Mouse (Mus musculus): ENCODE data around the gene Rfx3.

DNA sequence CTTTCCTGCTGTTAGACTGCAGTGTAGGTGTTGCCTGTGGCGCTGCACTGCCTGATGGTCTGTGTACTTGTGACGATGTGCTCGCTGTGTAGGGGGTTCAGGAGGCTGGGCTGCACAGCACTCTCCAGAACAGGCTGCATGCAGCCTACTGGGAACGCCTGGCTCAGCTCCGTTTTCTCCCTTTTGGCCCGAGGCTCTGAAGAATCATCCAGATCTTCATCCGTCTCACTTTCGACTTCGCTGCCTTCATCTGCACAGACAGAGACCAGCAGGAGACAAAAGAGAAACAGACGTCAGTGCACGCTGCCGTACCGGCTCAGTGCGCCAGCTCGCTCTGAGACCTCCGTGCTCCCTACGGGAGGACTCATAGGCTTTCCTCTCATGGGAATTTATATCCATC is 242.5 kb downstream of the Rfx3 start:
- TF ChIP-seq CHD2 (IDR thresholded peaks at IDR 0.05; ENCODE audit: low read depth, low read length): no peak
- TF ChIP-seq ZNF384 (IDR thresholded peaks at IDR 0.05; ENCODE audit: low read depth, low read length): no peak
- no peak for TF ChIP-seq MAFK (IDR thresholded peaks at IDR 0.05; ENCODE audit: insufficient read depth, low read depth, low read length)
- no peak for TF ChIP-seq HCFC1 (IDR thresholded peaks at IDR 0.05; ENCODE audit: borderline replicate concordance, insufficient read depth, low read length)
- no peak for TF ChIP-seq ZC3H11A (IDR thresholded peaks at IDR 0.05; ENCODE audit: borderline replicate concordance, low read depth, low read length)
